Mouse (Mus musculus) myocyte (in vitro differentiated cells): ENCODE data around the gene Fam222a.

Source experiments
- E2F4 ChIP-seq: IDR thresholded peaks from one replicate; pipeline ENCODE4 v1.6.1; 2011; ENCODE audit warnings: mild to moderate bottlenecking, control low read depth, moderate library complexity; ENCODE audit not compliant: insufficient read depth
- POLR2A ChIP-seq: IDR thresholded peaks from one replicate; pipeline ENCODE4 v1.6.1; 2011; ENCODE audit warnings: low read depth, mild to moderate bottlenecking, control low read depth, moderate library complexity; ENCODE audit not compliant: insufficient read length
- USF1 ChIP-seq: IDR thresholded peaks from one replicate; pipeline ENCODE4 v1.6.1; 2011; ENCODE audit warnings: low read depth, mild to moderate bottlenecking, control low read depth, moderate library complexity

- TF ChIP-seq E2F4, result no peak
- TF ChIP-seq POLR2A, result no peak
- no peak for TF ChIP-seq USF1
These were observed 29.8 kb upstream of the Fam222a start for GRCm38 (mm10) chr5:114538021-114538405.
